Mouse (Mus musculus): Measurements from ENCODE around the gene Prkab1.

GRCm38 (mm10) chr5:116022131-116022530 lies 2.2 kb downstream of the Prkab1 start:
- TF ChIP-seq CTCF (IDR thresholded peaks at IDR 0.05; ENCODE audit: low read depth, low read length) (no peak), GATA1 (IDR thresholded peaks at IDR 0.05; ENCODE audit: borderline replicate concordance, low read length) (no peak), TAL1 (conservative IDR thresholded peaks at IDR 0.05; ENCODE audit: low read depth, low read length) (peak; percentile 49; the same call in 1 of the 2 replicates), POLR2AphosphoS5 (IDR thresholded peaks at IDR 0.05; ENCODE audit: insufficient replicate concordance, low read depth, low read length) (no peak)
